Comparison of ENCODE assay signal across 8 mouse cellular contexts in genomic region chr11:103990049-103990557, GRCm38 (mm10). TPM values are rescaled to one million over a fixed set of nuclear protein-coding genes. Genes with fewer than 3 reads are reported as not detected.
DNase-seq lines count a peak whose midpoint lies in the region; ATAC-seq lines count a peak whose summit lies in the region.
"Not testable (repeated sequence)": the region's sequence is repeated elsewhere in the genome, so short reads cannot be mapped to it uniquely, and the experiment has no call there.

No protein-coding gene starts in this region.

- H3K36me3 ChIP-seq in forebrain, embryonic 10.5 days (replicated peaks) = peaks cover 12% of the 10 kb centered on the region
- peaks cover 11% of the 10 kb centered on the region for H3K36me3 ChIP-seq in hindbrain, embryonic 14.5 days (replicated peaks; ENCODE audit: control insufficient read depth, insufficient read depth)
- not testable (repeated sequence) for H3K36me3 ChIP-seq in lung, embryonic 15.5 days
- H3K36me3 ChIP-seq in midbrain, embryonic 14.5 days (ENCODE audit: control insufficient read depth, insufficient read depth, low read length) = peaks cover 13% of the 10 kb centered on the region

- H3K9ac ChIP-seq in hindbrain, embryonic 14.5 days; lung, embryonic 15.5 days; midbrain, embryonic 14.5 days (replicated peaks; ENCODE audit: low read length): not testable (repeated sequence)

- H3K27ac ChIP-seq in forebrain, embryonic 10.5 days = peak overlapping the region; percentile 67
- not testable (repeated sequence) for H3K27ac ChIP-seq in hindbrain, embryonic 14.5 days; lung, embryonic 15.5 days; midbrain, embryonic 14.5 days (replicated peaks; ENCODE audit: low read depth, low read length)

- not testable (repeated sequence) for H3K9me3 ChIP-seq in forebrain, embryonic 10.5 days; hindbrain, embryonic 14.5 days (ENCODE audit: control insufficient read depth, low read length); lung, embryonic 15.5 days; midbrain, embryonic 14.5 days (ENCODE audit: control insufficient read depth, low read length)

- H3K4me3 ChIP-seq in forebrain, embryonic 10.5 days; hindbrain, embryonic 14.5 days (replicated peaks; ENCODE audit: low read length); lung, embryonic 15.5 days; midbrain, embryonic 14.5 days (replicated peaks; ENCODE audit: low read depth, low read length): not testable (repeated sequence)

- H3K4me1 ChIP-seq in forebrain, embryonic 10.5 days = peaks cover 26% of the 10 kb centered on the region
- not testable (repeated sequence) for H3K4me1 ChIP-seq in hindbrain, embryonic 14.5 days (replicated peaks; ENCODE audit: control insufficient read depth, insufficient read depth, low read length); lung, embryonic 15.5 days; midbrain, embryonic 14.5 days (ENCODE audit: control insufficient read depth, insufficient read depth, low read length)

- WGBS in forebrain, embryonic 10.5 days = 6% methylated on average over 12 of the region's 12 CpGs
- 16% methylated on average over 12 of the region's 12 CpGs for WGBS in hindbrain, embryonic 14.5 days
- WGBS in lung, embryonic 15.5 days = 17% methylated on average over 12 of the region's 12 CpGs
- 8% methylated on average over 12 of the region's 12 CpGs for WGBS in midbrain, embryonic 14.5 days

- not testable (repeated sequence) for H3K4me2 ChIP-seq in hindbrain, embryonic 14.5 days (replicated peaks); lung, embryonic 15.5 days; midbrain, embryonic 14.5 days (ENCODE audit: low read length)

- peak; percentile 71 for DNase-seq in WW6 (ENCODE audit: low read depth, low spot score)
- peak; percentile 42 for DNase-seq in forebrain, embryonic 10.5 days (ENCODE audit: extremely low spot score, low spot score)
- DNase-seq in heart, adult 9 months (ENCODE audit: low spot score in 2 of 2) = peak; percentile 29 to 35
- not testable (repeated sequence) for DNase-seq in hindbrain, embryonic 14.5 days (ENCODE audit: low spot score)
- DNase-seq in kidney, postnatal 14 days = peak; percentile 17
- peak; percentile 33 for DNase-seq in midbrain, embryonic 14.5 days
- DNase-seq in urinary bladder, postnatal 14 days (ENCODE audit: low spot score) = peak; percentile 18

- not testable (repeated sequence) for H3K27me3 ChIP-seq in forebrain, embryonic 10.5 days (ENCODE audit: poor library complexity, severe bottlenecking); hindbrain, embryonic 14.5 days (ENCODE audit: control insufficient read depth, insufficient read depth, low read length); lung, embryonic 15.5 days; midbrain, embryonic 14.5 days (ENCODE audit: control insufficient read depth, insufficient read depth, low read length)

- peak; percentile 71 for ATAC-seq in hindbrain, embryonic 14.5 days (ENCODE audit: low FRiP score)
- ATAC-seq in lung, embryonic 15.5 days (ENCODE audit: borderline replicate concordance, extremely low read depth, low FRiP score, low TSS enrichment) = peak; percentile 77
- ATAC-seq in midbrain, embryonic 14.5 days (ENCODE audit: low FRiP score, low TSS enrichment) = peak; percentile 50; the same call in 1 of the 2 replicates

RNA-seq across cellular contexts. Expression of gene Arf2, which starts 23.6 kb away (rescaled TPM):
- 94.9 and 98.4 TPM in 2 replicates for polyA plus RNA-seq in forebrain, embryonic 10.5 days (2016; fragmentation: Nextera tagmentation; extraction: Ambion mirVana)
- 196 and 207 TPM in 2 replicates for polyA plus RNA-seq in hindbrain, embryonic 14.5 days (2014; fragmentation: Nextera tagmentation; extraction: Ambion mirVana)
- 72.4 and 72.9 TPM in 2 replicates for polyA plus RNA-seq in lung, embryonic 15.5 days (2015; fragmentation: Nextera tagmentation; extraction: Ambion mirVana)
- 193 and 222 TPM in 2 replicates for polyA plus RNA-seq in midbrain, embryonic 14.5 days (2014; fragmentation: Nextera tagmentation; extraction: Ambion mirVana)

RNA-seq across cellular contexts. Expression of gene Nsf, which starts 36.2 kb away (rescaled TPM):
- polyA plus RNA-seq in forebrain, embryonic 10.5 days (2016; fragmentation: Nextera tagmentation; extraction: Ambion mirVana) = 55.3 and 57.6 TPM in 2 replicates
- 178 and 206 TPM in 2 replicates for polyA plus RNA-seq in hindbrain, embryonic 14.5 days (2014; fragmentation: Nextera tagmentation; extraction: Ambion mirVana)
- polyA plus RNA-seq in lung, embryonic 15.5 days (2015; fragmentation: Nextera tagmentation; extraction: Ambion mirVana) = 49.6 and 51.4 TPM in 2 replicates
- polyA plus RNA-seq in midbrain, embryonic 14.5 days (2014; fragmentation: Nextera tagmentation; extraction: Ambion mirVana) = 134 and 143 TPM in 2 replicates
